Comparison of ENCODE assay signal across 28 mouse cellular contexts in genomic region chr13:41293595-41293994, GRCm38 (mm10). TPM values are rescaled to one million over a fixed set of nuclear protein-coding genes. Genes with fewer than 3 reads are reported as not detected.
"Had no signal": no experiment of that assay in that cellular context is flagged by ENCODE, and none has a peak within 500 bp of the region (broad histone marks: within the 10 kb centered on the region; RNA-seq: fewer than 3 reads in every experiment).

No protein-coding gene starts in this region.

- H3K4me1 ChIP-seq: limb, embryonic 12.5 days; limb, embryonic 15.5 days; liver, embryonic 15.5 days; megakaryocyte, embryonic 14.5 days had no signal

- H3K27ac ChIP-seq: kidney, postnatal 0 days; limb, embryonic 12.5 days; limb, embryonic 15.5 days; liver, embryonic 15.5 days; lung, embryonic 15.5 days; neural tube, embryonic 13.5 days had no signal

- H3K9ac ChIP-seq: limb, embryonic 12.5 days; limb, embryonic 15.5 days; liver, embryonic 15.5 days; lung, embryonic 15.5 days; neural tube, embryonic 13.5 days had no signal

- H3K4me2 ChIP-seq: limb, embryonic 12.5 days; limb, embryonic 15.5 days; liver, embryonic 11.5 days; liver, embryonic 15.5 days; lung, embryonic 15.5 days; midbrain, embryonic 11.5 days; neural tube, embryonic 13.5 days had no signal

- H3K36me3 ChIP-seq: limb, embryonic 12.5 days; limb, embryonic 15.5 days; liver, embryonic 15.5 days; lung, embryonic 15.5 days; neural tube, embryonic 13.5 days had no signal

- H3K4me3 ChIP-seq: limb, embryonic 12.5 days; limb, embryonic 15.5 days; liver, embryonic 15.5 days; lung, embryonic 15.5 days; megakaryocyte, embryonic 14.5 days; neural tube, embryonic 13.5 days had no signal

- H3K9me3 ChIP-seq: limb, embryonic 12.5 days; limb, embryonic 15.5 days; liver, embryonic 15.5 days; lung, embryonic 15.5 days; megakaryocyte, embryonic 14.5 days had no signal

- H3K27me3 ChIP-seq: limb, embryonic 12.5 days; limb, embryonic 15.5 days; liver, embryonic 15.5 days; lung, embryonic 15.5 days; neural tube, embryonic 13.5 days had no signal

- DNase-seq: kidney, adult 2 months; kidney, postnatal 25 days; left cerebral cortex, postnatal 4 days; lung, adult 18-20 months; lung, postnatal 10 days; lung, postnatal 36 days; midbrain, embryonic 14.5 days; thymus, adult 18-20 months; thymus, postnatal 36 days had no signal

RNA-seq across cellular contexts. Expression of gene Gm17364, which starts 19.8 kb away (rescaled TPM):
- total RNA-seq: layer of hippocampus, postnatal 14 days; left cerebral cortex, adult 8-10 months; left cerebral cortex, postnatal 14 days; left cerebral cortex, postnatal 4 days; midbrain, postnatal 0 days had no signal
- polyA plus RNA-seq: kidney, adult 2 months; kidney, embryonic 14.5 days; kidney, postnatal 0 days; limb, embryonic 12.5 days; limb, embryonic 15.5 days; liver, embryonic 11.5 days; liver, embryonic 15.5 days; lung, embryonic 15.5 days; midbrain, embryonic 11.5 days; midbrain, embryonic 14.5 days; midbrain, postnatal 0 days; neural tube, embryonic 13.5 days; small intestine, adult 2 months; spleen, adult 2 months; stomach, embryonic 16.5 days; testis, adult 2 months; urinary bladder, adult 2 months had no signal
